ENCODE assay signal across 8 mouse cellular contexts in the genomic region with DNA sequence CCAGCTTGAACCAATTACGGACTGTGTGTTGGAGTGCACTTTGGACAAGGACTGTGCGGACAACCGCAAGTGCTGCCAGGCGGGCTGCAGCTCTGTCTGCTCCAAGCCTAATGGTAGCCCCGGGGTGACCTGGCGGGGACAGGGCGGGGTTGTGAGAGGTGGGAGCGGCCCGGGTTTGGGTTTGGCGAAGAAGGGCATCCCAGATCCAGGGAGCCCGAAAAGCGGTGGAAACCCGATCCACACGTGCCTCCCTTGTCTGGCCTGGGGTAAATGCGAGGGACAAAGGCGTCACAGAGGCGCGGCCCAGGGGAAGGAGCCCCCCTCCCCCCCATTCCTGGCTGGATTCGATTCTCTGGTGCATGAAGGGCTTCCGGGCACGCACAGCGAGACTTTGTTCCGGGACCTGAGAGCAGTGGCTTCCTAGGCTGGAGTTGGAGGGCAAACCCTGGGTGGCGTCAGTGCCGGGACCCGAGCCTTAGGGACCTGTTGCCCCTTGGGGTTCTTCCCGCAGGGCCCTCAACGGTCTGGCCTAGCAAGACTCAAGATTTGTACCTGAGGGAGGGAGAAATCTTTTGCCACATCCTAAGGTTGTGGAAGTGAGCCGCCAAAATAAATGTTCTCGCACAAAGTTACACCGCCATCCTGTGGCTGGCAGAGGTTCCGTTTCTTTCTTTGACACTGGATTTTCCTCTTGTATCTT. TPM values are rescaled to one million over a fixed set of nuclear protein-coding genes. Genes with fewer than 3 reads are reported as not detected.
DNase-seq lines count a peak whose midpoint lies in the region; ATAC-seq and TF ChIP-seq lines count a peak whose summit lies in the region.

No protein-coding gene starts in this region.

- peak overlapping the region; percentile 95 for H3K4me2 ChIP-seq in midbrain, embryonic 11.5 days
- H3K4me2 ChIP-seq in stomach, postnatal 0 days (replicated peaks; ENCODE audit: low read depth) = peak overlapping the region; percentile 81

- under 1% methylated on average over 32 of the region's 32 CpGs for WGBS in heart, embryonic 10.5 days
- under 1% methylated on average over 32 of the region's 32 CpGs for WGBS in forebrain, embryonic 10.5 days
- under 1% methylated on average over 32 of the region's 32 CpGs for WGBS in limb, embryonic 10.5 days
- 1% methylated on average over 31 of the region's 32 CpGs for WGBS in midbrain, embryonic 11.5 days
- 1% methylated on average over 29 of the region's 32 CpGs for WGBS in stomach, postnatal 0 days

- H3K36me3 ChIP-seq in heart, embryonic 10.5 days = no peaks in the 10 kb centered on the region
- peaks cover 21% of the 10 kb centered on the region for H3K36me3 ChIP-seq in forebrain, embryonic 10.5 days (replicated peaks)
- peaks cover 14% of the 10 kb centered on the region for H3K36me3 ChIP-seq in limb, embryonic 10.5 days
- H3K36me3 ChIP-seq in midbrain, embryonic 11.5 days (ENCODE audit: control insufficient read depth, insufficient read depth, low read length) = no peaks in the 10 kb centered on the region
- H3K36me3 ChIP-seq in stomach, postnatal 0 days (ENCODE audit: control insufficient read depth, insufficient read depth, low read length) = no peaks in the 10 kb centered on the region

- H3K9me3 ChIP-seq in heart, embryonic 10.5 days = no peaks in the 10 kb centered on the region
- no peaks in the 10 kb centered on the region for H3K9me3 ChIP-seq in forebrain, embryonic 10.5 days
- no peaks in the 10 kb centered on the region for H3K9me3 ChIP-seq in limb, embryonic 10.5 days (replicated peaks)
- no peaks in the 10 kb centered on the region for H3K9me3 ChIP-seq in midbrain, embryonic 11.5 days (ENCODE audit: control insufficient read depth, low read length)
- H3K9me3 ChIP-seq in stomach, postnatal 0 days (ENCODE audit: control insufficient read depth, low read length) = no peaks in the 10 kb centered on the region

- peak; percentile 73 for ATAC-seq in midbrain, embryonic 11.5 days (ENCODE audit: low FRiP score)
- ATAC-seq in stomach, postnatal 0 days (ENCODE audit: low FRiP score, low TSS enrichment) = peak; percentile 53

- no peak for DNase-seq in heart, embryonic 10.5 days (ENCODE audit: low spot score)
- no peak for DNase-seq in heart, adult 8-10 months (ENCODE audit: low spot score)
- peak; percentile 49 for DNase-seq in T-cell, adult 2 months (ENCODE audit: low spot score)
- peak; percentile 73 for DNase-seq in forebrain, embryonic 10.5 days (ENCODE audit: extremely low spot score, low spot score)
- peak; percentile 28 for DNase-seq in hindlimb bud, embryonic 11.5 days (ENCODE audit: extremely low spot score, low read depth, low spot score)
- peak; percentile 81 for DNase-seq in limb, embryonic 10.5 days (ENCODE audit: low spot score)
- peak; percentile 97 for DNase-seq in midbrain, embryonic 11.5 days (ENCODE audit: low spot score, missing footprints)
- DNase-seq in stomach, postnatal 0 days (ENCODE audit: low spot score) = peak; percentile 76

- TF ChIP-seq CTCF in stomach, postnatal 0 days (IDR thresholded peaks at IDR 0.05; ENCODE audit: low read depth) = peak; percentile 86

- H3K4me3 ChIP-seq in heart, embryonic 10.5 days = peak overlapping the region; percentile 67
- peak overlapping the region; percentile 64 for H3K4me3 ChIP-seq in forebrain, embryonic 10.5 days
- peak overlapping the region; percentile 62 for H3K4me3 ChIP-seq in limb, embryonic 10.5 days
- peak overlapping the region; percentile 37 for H3K4me3 ChIP-seq in midbrain, embryonic 11.5 days (ENCODE audit: low read depth, low read length)
- H3K4me3 ChIP-seq in stomach, postnatal 0 days (ENCODE audit: low read depth, low read length) = peak overlapping the region; percentile 41

- peak overlapping the region; percentile 87 for H3K27ac ChIP-seq in heart, embryonic 10.5 days
- H3K27ac ChIP-seq in forebrain, embryonic 10.5 days = peak overlapping the region; percentile 91
- peak overlapping the region; percentile 90 for H3K27ac ChIP-seq in limb, embryonic 10.5 days
- H3K27ac ChIP-seq in midbrain, embryonic 11.5 days (ENCODE audit: low read depth, low read length) = no peak overlapping the region
- peak overlapping the region; percentile 78 for H3K27ac ChIP-seq in stomach, postnatal 0 days (replicated peaks)

- no peak for TF ChIP-seq EP300 in stomach, postnatal 0 days (optimal IDR thresholded peaks at IDR 0.05)

- H3K9ac ChIP-seq in midbrain, embryonic 11.5 days (ENCODE audit: low read length) = peak overlapping the region; percentile 74
- peak overlapping the region; percentile 69 for H3K9ac ChIP-seq in stomach, postnatal 0 days (ENCODE audit: low read length)

- H3K27me3 ChIP-seq in heart, embryonic 10.5 days (ENCODE audit: insufficient read depth, poor library complexity, severe bottlenecking) = peaks cover 41% of the 10 kb centered on the region
- peaks cover 25% of the 10 kb centered on the region for H3K27me3 ChIP-seq in forebrain, embryonic 10.5 days (ENCODE audit: poor library complexity, severe bottlenecking)
- H3K27me3 ChIP-seq in limb, embryonic 10.5 days (ENCODE audit: low read depth, poor library complexity, severe bottlenecking) = peaks cover 23% of the 10 kb centered on the region
- H3K27me3 ChIP-seq in midbrain, embryonic 11.5 days (ENCODE audit: control insufficient read depth, insufficient read depth, low read length) = peaks cover 7% of the 10 kb centered on the region; the same call in 1 of the 2 replicates
- no peaks in the 10 kb centered on the region for H3K27me3 ChIP-seq in stomach, postnatal 0 days (ENCODE audit: control insufficient read depth, insufficient read depth, low read length)

- peaks cover 26% of the 10 kb centered on the region for H3K4me1 ChIP-seq in heart, embryonic 10.5 days
- peaks cover 31% of the 10 kb centered on the region for H3K4me1 ChIP-seq in forebrain, embryonic 10.5 days
- H3K4me1 ChIP-seq in limb, embryonic 10.5 days = peaks cover 32% of the 10 kb centered on the region
- H3K4me1 ChIP-seq in midbrain, embryonic 11.5 days (ENCODE audit: control insufficient read depth, insufficient read depth, low read length) = peaks cover 16% of the 10 kb centered on the region
- 0 out of 2 replicates have a peak, but pooled peaks cover 4% of the 10 kb centered on the region for H3K4me1 ChIP-seq in stomach, postnatal 0 days (replicated peaks; ENCODE audit: control insufficient read depth, insufficient read depth)

RNA-seq across cellular contexts. Expression of gene Wfdc2, which starts 1.3 kb away (rescaled TPM):
- 11.1 and 28.0 TPM in 2 replicates for polyA plus RNA-seq in heart, embryonic 10.5 days (2016; fragmentation: Nextera tagmentation; extraction: Ambion mirVana)
- 1 to 10 TPM in 3 of 4 experiments, under 1 TPM in 1; 0.73 to 3.1 (median 2.1) TPM for total RNA-seq in heart, adult 8-10 months (2022)
- 57.8 and 71.3 TPM in 2 replicates for polyA plus RNA-seq in forebrain, embryonic 10.5 days (2016; fragmentation: Nextera tagmentation; extraction: Ambion mirVana)
- polyA plus RNA-seq in limb, embryonic 10.5 days (2016; fragmentation: Nextera tagmentation; extraction: Ambion mirVana) = 35.5 and 40.0 TPM in 2 replicates
- 15.4 and 21.7 TPM in 2 replicates for polyA plus RNA-seq in midbrain, embryonic 11.5 days (2014; fragmentation: Nextera tagmentation; extraction: Ambion mirVana)
- 123 and 147 TPM in 2 replicates for polyA plus RNA-seq in stomach, postnatal 0 days (2015; fragmentation: Nextera tagmentation; extraction: Ambion mirVana)

RNA-seq across cellular contexts. Expression of gene Spint3, which starts 9.8 kb away (rescaled TPM):
- not detected in 2 replicates for polyA plus RNA-seq in heart, embryonic 10.5 days (2016; fragmentation: Nextera tagmentation; extraction: Ambion mirVana)
- total RNA-seq in heart, adult 8-10 months (2022) = not detected
- polyA plus RNA-seq in forebrain, embryonic 10.5 days (2016; fragmentation: Nextera tagmentation; extraction: Ambion mirVana) = not detected in 2 replicates
- polyA plus RNA-seq in limb, embryonic 10.5 days (2016; fragmentation: Nextera tagmentation; extraction: Ambion mirVana) = not detected in 2 replicates
- not detected in 2 replicates for polyA plus RNA-seq in midbrain, embryonic 11.5 days (2014; fragmentation: Nextera tagmentation; extraction: Ambion mirVana)
- polyA plus RNA-seq in stomach, postnatal 0 days (2015; fragmentation: Nextera tagmentation; extraction: Ambion mirVana) = not detected in 2 replicates

RNA-seq across cellular contexts. Expression of gene Wfdc6a, which starts 21.8 kb away (rescaled TPM):
- polyA plus RNA-seq in heart, embryonic 10.5 days (2016; fragmentation: Nextera tagmentation; extraction: Ambion mirVana) = not detected in 2 replicates
- total RNA-seq in heart, adult 8-10 months (2022) = under 1 TPM in 1 of 4 experiments, not detected in 3; 0.49 TPM
- polyA plus RNA-seq in forebrain, embryonic 10.5 days (2016; fragmentation: Nextera tagmentation; extraction: Ambion mirVana) = not detected in 2 replicates
- polyA plus RNA-seq in limb, embryonic 10.5 days (2016; fragmentation: Nextera tagmentation; extraction: Ambion mirVana) = not detected in 2 replicates
- polyA plus RNA-seq in midbrain, embryonic 11.5 days (2014; fragmentation: Nextera tagmentation; extraction: Ambion mirVana) = not detected in 2 replicates
- 0.75 and 1.1 TPM in 2 replicates for polyA plus RNA-seq in stomach, postnatal 0 days (2015; fragmentation: Nextera tagmentation; extraction: Ambion mirVana)

RNA-seq across cellular contexts. Expression of gene Eppin, which starts 29.9 kb away (rescaled TPM):
- polyA plus RNA-seq in heart, embryonic 10.5 days (2016; fragmentation: Nextera tagmentation; extraction: Ambion mirVana) = not detected in 2 replicates
- not detected for total RNA-seq in heart, adult 8-10 months (2022)
- polyA plus RNA-seq in forebrain, embryonic 10.5 days (2016; fragmentation: Nextera tagmentation; extraction: Ambion mirVana) = not detected in 2 replicates
- polyA plus RNA-seq in limb, embryonic 10.5 days (2016; fragmentation: Nextera tagmentation; extraction: Ambion mirVana) = not detected in 2 replicates
- not detected in 2 replicates for polyA plus RNA-seq in midbrain, embryonic 11.5 days (2014; fragmentation: Nextera tagmentation; extraction: Ambion mirVana)
- polyA plus RNA-seq in stomach, postnatal 0 days (2015; fragmentation: Nextera tagmentation; extraction: Ambion mirVana) = not detected in 2 replicates

RNA-seq across cellular contexts. Expression of gene Wfdc6b, which starts 49.8 kb away (rescaled TPM):
- not detected in 2 replicates for polyA plus RNA-seq in heart, embryonic 10.5 days (2016; fragmentation: Nextera tagmentation; extraction: Ambion mirVana)
- total RNA-seq in heart, adult 8-10 months (2022) = not detected
- not detected in 2 replicates for polyA plus RNA-seq in forebrain, embryonic 10.5 days (2016; fragmentation: Nextera tagmentation; extraction: Ambion mirVana)
- not detected in 2 replicates for polyA plus RNA-seq in limb, embryonic 10.5 days (2016; fragmentation: Nextera tagmentation; extraction: Ambion mirVana)
- polyA plus RNA-seq in midbrain, embryonic 11.5 days (2014; fragmentation: Nextera tagmentation; extraction: Ambion mirVana) = not detected in 2 replicates
- polyA plus RNA-seq in stomach, postnatal 0 days (2015; fragmentation: Nextera tagmentation; extraction: Ambion mirVana) = not detected in 2 replicates

Comparison
In these comparisons a context has a peak if more than half of its experiments do, and no peak if none do; other contexts are left out.
1. DNase-seq: peak in T-cell, adult 2 months (single experiment), forebrain, embryonic 10.5 days (single experiment), hindlimb bud, embryonic 11.5 days (single experiment), limb, embryonic 10.5 days (single experiment), midbrain, embryonic 11.5 days (single experiment) and stomach, postnatal 0 days (single experiment); none in heart, embryonic 10.5 days (single experiment) and heart, adult 8-10 months (single experiment).
2. Peak in every context shown above with its lines, with median percentiles within 50 percentile points of each other: H3K4me3 ChIP-seq.